Mouse (Mus musculus) right cerebral cortex, postnatal 14 days (tissue): ENCODE measurements around the gene Pcnt.

ENCODE experiments used
- DNase-seq: peaks from one replicate; pipeline ENCODE4 v3.0.0; 2022

Gene Pcnt

DNA sequence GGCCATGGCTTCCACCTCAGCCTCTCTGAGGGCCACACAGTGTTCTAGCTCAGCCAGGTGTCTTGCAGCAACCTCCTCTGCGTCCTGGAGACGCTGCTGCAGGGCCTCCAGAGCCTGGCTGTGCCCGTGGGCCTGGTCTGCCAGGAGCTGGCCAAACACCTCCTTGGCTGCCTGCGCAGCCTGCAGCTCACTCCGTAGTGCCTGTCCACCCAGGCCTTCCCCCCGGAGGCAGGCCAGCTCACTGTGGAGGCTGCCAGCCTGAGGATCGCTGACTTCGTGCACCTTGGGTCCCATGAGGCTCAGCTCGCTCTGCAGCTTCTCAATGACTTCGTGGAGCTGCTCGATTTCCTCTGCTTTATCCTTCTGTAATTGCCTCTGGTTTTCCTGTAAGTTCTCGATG is 50.0 kb downstream of the Pcnt start:
- no peak for DNase-seq

DNA sequence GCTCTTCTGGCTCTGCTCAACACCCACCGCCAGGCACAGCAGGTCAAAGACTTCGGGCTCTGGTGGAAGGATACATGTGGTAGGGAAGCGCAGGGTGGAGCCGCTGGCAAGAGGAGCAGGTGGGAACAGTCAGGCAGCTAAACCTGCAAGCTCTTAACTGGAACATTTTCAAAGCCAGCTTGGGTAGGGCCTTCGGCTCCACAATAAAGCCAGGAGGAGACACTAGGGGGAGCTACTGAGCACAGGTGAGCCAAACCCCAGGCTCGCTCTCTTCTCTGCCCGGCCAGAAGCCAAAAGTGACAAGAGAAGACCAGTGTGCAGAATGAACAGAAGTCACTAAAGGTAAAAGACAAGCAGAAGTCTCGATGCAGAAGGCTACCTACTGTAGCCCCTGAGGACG is 50.8 kb downstream of the Pcnt start:
- DNase-seq, result no peak

DNA sequence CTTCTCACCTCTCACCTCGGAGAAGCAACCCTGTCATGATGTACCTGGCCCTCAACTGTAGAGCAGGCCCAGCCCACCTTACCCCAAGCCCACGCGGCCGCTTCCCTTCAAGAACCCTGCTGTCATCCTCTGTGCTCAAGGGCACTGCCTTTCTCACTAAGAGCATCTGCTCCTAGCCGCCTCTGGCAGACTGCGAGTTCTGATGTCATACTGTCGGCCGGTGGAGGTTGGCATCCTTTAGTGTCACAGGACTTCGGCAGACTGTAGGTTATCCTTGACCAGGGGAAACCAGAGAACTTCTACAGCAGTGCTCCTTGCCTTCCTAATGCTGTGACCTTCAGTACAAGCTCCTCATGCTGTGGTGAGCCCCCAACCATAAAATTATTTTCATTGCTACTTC is 51.4 kb downstream of the Pcnt start:
- DNase-seq, result no peak

DNA sequence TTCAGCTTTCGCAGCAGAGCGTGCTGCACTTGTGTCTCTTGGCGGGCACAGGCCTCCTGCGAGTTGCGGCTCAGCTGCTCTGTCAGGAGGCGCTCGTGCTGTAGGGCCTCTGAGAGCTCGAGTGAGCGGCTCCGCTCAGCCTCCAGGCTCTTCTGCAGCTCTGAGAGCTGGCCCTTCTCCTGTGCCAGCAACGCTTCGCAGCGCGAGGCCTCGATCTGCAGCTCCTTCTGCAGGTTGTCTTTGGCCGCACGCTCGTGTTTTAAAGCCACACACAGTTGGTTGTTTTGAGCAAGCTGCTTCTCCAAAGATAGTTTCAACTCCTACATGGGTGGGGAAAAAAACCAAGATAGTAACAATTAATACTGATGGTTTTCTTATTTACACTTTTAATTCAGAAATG is 67.6 kb downstream of the Pcnt start:
- no peak for DNase-seq

DNA sequence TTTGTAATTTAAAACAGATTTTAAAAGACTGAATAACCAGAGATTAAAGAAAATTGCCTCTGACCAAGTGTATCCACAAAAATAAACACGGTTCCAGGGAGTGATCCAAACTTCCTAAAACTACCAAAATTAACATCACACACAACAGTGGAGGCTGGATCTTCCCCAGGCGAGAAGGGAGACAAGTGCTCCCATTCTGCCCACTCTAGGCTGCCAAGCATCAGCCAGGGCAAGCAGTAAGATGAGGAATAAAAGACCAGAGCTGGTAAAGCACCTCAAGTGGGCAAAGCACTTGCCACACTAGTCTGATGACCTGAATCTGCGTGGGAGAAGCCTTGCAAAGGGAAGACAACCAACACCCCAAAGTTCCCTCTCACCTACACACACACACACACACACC is 70.8 kb downstream of the Pcnt start:
- no peak for DNase-seq

DNA sequence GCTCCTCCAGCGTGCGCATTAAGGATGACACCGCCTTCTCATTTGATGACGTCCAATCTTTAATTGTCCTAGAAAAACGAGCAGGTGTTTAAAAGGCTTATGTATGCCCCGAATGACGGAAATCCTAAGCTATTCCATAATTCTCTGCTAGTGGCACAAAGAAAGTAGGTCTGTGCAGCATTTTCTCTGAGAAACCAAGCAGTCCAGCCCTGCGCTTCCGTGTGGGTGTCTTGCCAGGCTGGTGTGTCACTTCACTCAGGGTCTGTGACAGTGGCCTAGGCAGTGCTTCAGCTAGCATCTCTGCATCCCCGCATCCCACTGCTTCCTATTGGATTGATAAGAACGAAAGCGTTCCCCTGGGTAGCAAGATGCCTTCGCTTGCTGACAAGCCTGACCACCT is 73.8 kb downstream of the Pcnt start:
- DNase-seq, result no peak

DNA sequence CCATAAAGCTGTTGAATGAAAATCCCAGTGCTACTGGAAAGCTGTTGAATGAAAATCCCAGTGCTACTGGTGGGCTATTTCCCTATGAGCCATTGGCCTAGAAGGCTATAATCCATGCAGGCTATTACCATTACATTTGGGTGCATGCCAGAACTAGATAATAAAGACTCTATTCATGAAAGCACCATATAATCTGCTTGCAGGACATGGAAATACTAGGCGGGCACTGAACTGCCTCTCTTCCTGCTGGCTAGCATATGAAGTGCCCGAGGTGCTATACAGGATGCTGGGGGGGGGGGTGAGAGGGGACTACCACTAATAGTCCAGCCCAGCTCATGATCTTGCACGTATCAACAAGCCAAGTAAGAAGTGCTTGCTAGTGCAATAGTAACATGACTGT is 79.4 kb downstream of the Pcnt start:
- DNase-seq, result no peak

DNA sequence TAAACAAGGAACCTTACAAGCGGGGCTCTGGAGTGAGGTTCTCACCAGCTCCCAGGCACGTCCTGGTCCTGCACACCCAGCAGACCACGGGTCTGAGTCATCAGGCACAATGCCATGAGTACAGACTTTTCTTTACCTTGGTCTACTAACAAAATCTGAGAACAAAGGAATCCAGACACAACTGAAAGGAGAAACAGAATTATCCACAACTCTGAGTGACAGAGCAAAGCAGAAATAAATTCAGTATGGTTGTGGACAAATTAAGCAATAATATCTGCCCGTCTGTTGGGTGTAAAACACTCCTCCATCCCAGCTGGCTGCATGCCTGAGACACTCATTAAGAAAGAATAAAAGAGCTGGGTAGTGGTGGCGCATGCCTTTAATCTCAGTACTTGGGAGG is 84.1 kb downstream of the Pcnt start:
- no peak for DNase-seq

DNA sequence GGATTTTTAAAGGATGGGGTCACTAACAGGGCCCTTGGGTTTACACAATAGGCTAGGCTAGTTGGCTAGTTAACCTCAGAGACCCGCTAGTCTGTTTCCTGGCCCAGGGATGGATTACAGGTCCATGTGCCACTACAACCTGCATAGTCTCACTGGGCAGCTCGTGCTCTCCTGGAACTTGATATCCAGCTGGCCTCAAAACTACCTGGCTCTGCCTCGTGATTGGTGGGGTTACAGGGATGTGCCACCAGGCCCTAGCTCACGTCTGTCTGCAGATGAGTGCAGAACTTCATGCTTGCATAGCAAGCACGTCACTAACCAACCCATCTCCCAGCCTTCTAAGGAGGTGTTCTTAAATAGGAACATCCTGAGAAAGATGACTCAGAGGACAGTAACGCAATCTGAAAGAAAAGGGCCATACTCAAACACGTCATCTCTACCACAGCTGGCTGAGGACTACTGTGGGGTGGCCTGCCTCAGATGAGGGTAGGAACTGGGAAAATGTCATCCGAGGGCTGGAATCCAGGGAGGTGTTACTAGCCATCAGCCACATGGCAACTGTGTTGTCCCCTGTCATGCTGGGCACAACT is 85.2 kb downstream of the Pcnt start:
- DNase-seq, result no peak

DNA sequence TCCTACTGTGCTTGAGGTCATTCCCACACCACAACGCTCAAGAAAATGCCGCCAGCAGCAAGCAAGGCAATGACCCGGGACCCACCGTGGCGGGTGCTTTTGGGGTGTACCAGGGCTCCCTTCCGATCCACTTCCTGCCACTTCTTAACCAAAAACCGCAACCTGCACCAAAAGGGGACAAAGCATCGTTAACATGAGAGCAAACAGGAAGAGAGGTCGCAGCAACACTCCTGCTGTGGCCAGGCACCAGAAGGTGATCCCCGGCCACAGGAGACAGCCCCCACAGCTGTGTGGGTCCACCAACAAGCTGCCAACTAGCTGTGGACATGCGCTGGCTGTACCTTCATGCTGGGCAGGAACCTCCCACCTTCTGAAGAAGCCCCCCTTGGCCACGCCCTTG is 87.6 kb downstream of the Pcnt start:
- DNase-seq, result no peak

DNA sequence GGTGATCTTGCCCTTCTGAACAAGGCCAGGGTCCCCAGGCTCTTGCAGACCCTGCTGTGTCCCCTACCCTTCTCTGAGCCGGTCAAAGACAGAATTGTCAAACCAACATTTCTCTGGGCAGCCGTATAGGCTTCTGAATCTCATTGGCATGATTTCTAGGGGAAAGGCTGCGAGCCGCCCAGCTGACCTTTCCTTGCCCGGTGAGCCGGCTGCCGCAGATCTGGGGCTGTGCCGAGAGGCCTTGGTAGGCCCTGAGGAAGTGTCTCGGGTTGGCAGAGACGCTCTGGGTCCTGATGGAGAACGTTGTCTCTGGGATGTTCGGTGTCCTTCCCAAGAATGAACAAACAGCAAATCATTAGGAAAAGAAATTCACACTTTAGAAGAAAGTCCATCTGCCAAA is 88.6 kb downstream of the Pcnt start:
- no peak for DNase-seq

DNA sequence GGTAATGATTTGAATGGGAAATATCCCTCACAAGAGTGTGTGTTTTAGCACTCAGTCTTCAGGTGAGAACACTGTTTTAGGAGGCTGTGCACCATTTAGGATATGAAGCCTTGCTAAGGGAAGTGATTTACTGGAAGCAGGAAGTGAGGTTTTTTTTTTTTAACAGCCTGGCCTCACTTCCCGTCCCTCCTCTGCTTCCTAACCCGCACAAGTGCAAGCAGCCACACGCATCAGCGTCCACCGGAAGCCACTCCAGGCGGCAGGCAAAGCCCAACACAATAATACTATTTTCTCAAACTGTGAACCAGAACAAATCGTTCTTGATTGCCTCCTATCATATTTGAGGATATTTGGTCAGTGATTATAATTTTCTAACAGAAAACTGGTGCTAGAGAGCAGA is 90.6 kb downstream of the Pcnt start:
- no peak for DNase-seq

DNA sequence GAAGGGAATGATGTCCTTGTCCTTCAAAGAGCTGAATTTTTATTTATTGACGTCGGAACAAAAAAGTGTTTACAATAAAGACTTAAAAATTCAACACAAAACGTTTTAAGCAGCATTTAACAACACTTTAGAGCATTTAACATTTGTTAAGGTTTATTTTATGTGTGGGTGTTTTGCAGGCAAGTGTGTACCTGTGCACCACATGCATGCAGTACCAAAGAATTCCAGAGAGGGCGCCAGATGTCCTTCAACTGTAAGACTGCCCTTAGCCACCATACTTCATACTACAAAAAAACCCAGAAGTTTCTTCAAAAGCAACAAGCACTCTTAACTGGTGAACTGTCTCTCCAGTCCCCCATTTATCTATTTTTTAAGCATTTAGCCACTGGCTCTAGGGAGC is 96.0 kb downstream of the Pcnt start:
- peak; percentile 68 for DNase-seq

DNA sequence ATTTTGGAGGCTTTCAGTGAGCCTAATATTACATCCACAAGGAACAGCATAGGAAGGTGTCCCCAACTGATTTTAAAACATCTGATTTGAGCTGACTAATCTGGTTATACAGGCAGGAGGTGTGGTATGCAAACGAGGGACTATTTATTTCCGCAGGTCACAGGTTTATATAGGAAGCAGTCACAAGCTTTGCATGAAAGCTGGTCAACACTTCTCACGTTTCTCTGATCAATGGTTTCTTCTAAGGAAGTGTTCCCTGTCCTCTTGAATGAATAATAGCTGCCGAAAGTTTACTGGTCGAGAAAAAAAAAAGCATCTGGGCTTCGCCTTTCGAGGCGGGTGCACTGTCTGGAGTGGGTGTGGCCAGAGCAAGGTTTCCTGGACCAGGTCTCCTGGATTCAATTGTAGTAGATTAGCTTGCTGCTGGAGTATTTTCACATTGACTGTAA is 96.5 kb downstream of the Pcnt start:
- DNase-seq, result no peak

DNA sequence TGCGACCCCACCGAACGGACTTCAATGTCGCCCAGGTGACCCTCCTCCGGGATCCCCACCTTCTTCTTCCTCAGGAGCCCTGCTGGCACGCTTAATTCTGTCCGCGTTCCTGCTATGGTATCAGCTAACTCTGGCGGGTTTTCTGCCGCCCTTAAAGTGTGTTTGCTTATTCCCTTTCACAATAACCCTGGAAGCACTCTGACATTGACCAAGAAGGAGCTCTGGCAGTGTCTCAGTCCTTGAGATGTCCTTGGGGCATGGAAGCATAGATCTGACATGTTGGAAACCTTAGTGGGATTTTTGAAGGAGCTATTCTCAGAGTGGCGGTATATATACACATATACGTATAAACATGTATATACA is 97.1 kb downstream of the Pcnt start:
- DNase-seq, result no peak

DNA sequence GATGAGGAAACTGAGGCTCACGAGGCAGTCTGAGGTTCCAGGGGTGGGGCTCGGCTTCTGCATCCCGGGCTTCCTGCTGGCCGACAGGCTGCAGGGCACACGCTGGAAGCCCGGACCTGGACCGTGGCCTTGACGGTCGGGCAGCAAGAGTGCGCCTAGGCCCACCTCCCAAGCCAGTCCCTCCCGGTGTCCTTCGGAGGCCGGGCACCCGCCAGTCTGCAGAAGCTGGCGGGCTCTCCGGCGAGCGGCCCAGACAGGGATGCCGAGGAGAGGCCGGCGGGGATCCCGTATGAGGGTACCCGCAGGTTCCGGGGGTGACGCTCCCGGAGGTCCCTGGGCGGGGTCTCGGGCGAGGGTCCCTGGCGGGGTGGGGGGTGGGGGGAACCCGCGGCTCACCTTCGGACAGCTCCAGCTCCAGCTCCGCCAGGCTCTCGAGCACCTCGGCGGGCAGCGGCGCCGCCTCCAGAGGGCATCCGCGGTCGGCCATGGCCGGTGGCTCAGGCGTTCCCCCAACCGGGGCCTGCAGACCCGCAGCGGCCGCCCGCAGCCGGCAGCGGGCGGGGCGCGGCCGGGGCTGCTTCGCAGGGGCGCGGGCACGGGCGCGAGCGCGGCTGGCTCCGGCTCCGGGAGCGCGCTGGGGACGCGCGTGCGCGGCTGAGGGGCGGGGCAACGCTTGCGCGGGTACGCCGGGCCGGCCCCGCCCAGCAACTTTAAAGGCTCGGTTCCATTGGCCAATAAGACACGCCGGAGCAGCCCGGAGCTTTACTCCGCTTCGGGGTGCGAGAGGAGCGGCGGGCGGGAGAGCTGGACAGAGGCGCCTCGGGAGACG is 97.7 kb downstream of the Pcnt start, which contains the start of gene Dip2a:
TSS of gene Dip2a (minus strand) at position 581 of the 829 bp plus-strand sequence.
- peak; percentile 94 for DNase-seq

DNA sequence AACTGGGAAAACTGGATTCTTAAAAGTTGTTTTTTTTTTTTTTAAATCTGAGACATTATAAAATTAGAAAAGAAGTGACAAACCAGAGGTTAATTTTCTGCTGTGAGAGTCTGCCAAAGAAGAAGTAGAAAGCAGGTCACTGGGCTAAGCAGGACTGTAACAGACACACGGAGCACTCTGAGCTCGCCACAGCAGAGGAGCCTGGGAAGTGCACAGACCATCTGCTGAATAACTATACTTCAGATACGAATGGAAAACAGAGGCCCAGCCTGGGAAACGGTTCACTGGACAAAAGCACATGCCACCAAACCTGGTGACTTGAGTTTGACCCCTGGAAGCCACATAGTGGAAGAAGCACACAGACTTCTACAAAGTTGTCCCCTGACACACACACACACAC is 108.2 kb downstream of the Pcnt start:
- DNase-seq, result no peak

DNA sequence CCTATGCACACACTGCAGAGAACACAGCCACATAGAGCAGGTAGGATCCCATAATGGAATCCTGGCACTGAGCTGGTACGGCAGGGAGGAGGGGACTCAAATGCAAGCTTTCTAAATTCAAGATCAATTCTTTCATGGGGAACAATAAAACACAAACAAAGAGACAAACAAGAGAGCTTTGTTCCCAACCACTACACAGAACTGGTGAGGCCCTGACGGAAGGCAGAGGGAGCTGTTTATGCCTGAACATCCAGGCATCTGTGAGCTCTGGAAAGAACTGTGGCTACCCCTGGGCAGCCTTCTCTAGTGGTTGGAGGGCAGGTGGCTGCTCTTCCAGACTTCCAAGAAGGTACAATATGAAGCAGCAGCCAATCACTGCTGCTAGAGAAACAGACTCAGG is 110.5 kb downstream of the Pcnt start:
- no peak for DNase-seq

DNA sequence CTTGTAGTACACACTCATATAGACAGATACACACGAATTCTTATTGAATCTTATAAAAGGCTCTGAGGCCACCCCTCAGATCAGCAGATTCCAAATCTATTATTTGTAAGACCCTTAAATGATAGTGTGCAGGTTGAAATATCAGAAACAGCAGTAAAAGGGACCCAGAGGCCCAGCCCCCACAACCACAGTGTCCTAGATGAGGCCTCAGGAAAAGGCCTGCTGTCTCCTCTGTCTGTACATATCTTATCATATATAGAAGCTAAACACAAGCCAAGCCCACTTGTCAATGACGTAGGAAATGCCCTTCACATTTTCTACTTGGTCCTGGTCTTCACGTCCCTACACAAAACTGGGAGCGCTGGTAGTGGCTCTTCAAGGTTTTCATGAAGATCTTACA is 113.5 kb downstream of the Pcnt start:
- no peak for DNase-seq

DNA sequence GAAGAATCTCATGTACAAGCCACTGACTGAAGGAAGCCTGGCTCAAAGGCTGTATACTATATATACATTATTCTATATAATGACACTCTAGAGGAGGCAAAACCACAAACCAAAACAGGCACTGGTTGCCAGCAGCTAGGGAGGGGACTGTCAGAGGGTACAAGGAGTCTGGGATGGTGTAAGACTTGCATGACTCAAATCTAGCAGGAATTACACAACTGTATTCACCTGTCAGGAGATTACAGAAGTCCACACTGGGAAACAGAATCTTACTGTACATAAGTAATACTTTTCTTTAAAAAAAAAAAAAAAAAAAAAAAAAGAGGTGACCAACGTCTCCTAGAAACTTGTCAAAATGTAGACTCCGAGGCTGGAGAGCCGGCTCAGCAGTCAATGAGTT is 114.0 kb downstream of the Pcnt start:
- DNase-seq, result no peak

DNA sequence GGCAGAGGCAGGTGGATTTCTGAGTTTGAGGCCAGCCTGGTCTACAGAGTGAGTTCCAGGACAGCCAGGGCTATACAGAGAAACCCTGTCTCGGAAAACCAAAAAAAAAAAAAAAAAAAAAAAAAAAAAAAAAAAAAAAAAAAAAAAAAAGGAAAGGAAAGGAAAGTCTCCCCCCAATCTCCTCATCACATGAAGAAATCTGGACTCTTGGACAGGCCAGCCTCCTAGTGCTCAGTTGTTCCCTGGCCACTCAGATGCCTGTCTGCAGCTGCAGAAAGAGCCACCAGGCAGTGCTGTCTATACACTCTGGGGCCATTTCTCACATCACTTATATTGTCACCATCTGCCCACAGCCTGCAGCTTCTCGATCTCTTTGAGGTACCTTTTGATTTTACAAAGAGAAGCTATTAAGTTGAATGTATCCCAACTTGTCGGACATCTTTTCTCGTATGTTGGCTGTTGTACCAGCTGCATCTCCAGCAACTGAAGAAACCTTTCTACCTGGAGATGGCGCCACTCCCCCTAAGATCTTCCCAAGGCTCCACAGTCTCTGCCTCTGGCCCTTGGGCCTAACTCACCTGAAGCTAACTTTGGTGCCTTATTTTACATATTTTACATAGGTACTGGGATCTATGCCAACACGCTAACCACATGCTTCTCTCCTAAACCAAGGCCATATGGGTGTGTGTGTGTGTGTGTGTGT is 116.1 kb downstream of the Pcnt start:
- peak; percentile 36 for DNase-seq

DNA sequence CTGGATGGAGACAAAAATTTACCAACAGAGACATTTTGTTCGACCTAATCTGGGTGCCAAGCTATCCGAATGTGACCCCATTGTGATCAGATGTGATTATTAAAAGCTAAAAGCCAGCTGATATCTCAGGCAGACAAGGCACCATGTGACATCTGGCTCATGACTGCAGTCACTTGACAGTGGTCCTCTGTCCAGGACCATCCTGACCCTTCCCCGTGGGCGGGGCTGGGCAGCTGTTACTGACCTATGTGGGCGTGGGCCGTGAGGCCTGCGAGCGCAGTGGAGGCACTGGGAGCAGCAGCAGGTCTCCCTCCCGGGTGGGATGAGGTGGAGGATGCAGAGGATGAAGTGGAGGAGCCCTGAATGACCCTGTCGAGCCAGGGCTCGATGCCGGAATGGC is 125.0 kb downstream of the Pcnt start:
- no peak for DNase-seq

DNA sequence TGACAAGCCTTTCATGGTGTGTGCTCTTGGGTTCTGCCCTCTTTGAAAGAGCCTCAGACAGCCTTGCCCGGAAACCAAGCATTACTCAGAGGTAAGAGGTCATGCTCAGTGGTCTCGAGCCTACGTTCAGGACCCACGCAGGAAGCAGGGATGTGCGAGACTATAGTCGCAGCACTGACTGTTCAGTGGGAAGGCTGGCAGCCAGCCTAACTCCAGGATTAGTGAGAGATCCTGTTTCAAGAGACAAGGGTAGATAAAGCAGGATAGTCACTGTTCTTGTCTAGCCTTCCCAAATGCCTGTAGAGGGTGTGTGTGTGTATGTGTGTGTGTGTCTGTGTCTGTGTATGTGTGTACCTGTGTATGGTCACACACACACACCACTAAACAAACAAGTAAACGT is 126.4 kb downstream of the Pcnt start:
- peak; percentile 54 for DNase-seq

DNA sequence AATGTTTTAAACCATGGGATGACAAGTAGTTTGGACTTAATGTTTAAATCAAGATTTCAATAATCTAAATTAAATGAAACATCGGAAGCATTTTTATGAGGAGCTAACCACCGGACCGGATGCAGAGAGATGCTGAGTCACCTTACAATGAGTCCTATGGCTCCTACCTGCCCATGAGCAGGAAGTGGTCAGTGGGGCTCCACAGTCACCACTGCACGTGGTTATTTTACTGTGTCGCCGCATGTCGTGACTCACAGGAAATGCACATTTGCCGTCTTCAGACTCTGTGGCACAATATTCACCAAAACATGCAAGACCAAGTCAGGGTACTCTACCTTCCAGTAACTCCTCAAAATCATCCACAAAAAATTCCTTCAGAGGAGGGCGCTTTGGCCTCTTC is 135.8 kb downstream of the Pcnt start:
- no peak for DNase-seq
